Mouse (Mus musculus) embryonic fibroblast, embryonic 13.5 days (primary cell): ENCODE measurements around the gene Apoc4.

Source experiments
- CTCF ChIP-seq: IDR thresholded peaks from 2 replicates; pipeline ENCODE4 v1.5.1; 2011; ENCODE audit warnings: mild to moderate bottlenecking, control low read depth, low read length, moderate library complexity, borderline replicate concordance; ENCODE audit not compliant: insufficient read depth
- POLR2A ChIP-seq: IDR thresholded peaks from 2 replicates; pipeline ENCODE4 v1.6.1; 2011; ENCODE audit warnings: low read depth, mild to moderate bottlenecking, control low read depth, low read length, moderate library complexity

- TF ChIP-seq CTCF = no peak
- no peak for TF ChIP-seq POLR2A
Measured at GRCm38 (mm10) chr7:19678901-19679300, 2.4 kb downstream of the Apoc4 start.
